Mouse (Mus musculus) lung, postnatal 0 days (tissue): ENCODE results near the gene Ltbp4. TPM values are rescaled to one million over a fixed set of nuclear protein-coding genes. Genes with fewer than 3 reads are reported as not detected.

Experiments used
- ATAC-seq: fragments of 200-750 bp; cut with Nextera tagmentation; 2 replicates; pipeline ENCODE4 v1.8.0; 2017; ENCODE audit warnings: moderate library complexity
- DNase-seq: peaks from one replicate; pipeline ENCODE4 v3.0.0-alpha.2; 2016; ENCODE audit warnings: low spot score
- H3K27ac ChIP-seq: fragments of 300-500 bp; sonication (generic); 2 replicates; pipeline ENCODE4 v1.5.1; 2014; ENCODE audit warnings: antibody characterized with exemption, mild to moderate bottlenecking, low read length, mixed read lengths
- H3K27me3 ChIP-seq: fragments of 300-500 bp; sonication (generic); replicated peaks from 2 replicates; pipeline ENCODE4 v1.6.1; 2014; ENCODE audit warnings: low read length, mixed read lengths; ENCODE audit not compliant: insufficient read depth
- H3K36me3 ChIP-seq: fragments of 300-500 bp; sonication (generic); 2 replicates; pipeline ENCODE4 v1.6.1; 2014; ENCODE audit warnings: low read length, mixed read lengths; ENCODE audit not compliant: insufficient read depth
- H3K4me1 ChIP-seq: fragments of 300-500 bp; sonication (generic); 2 replicates; pipeline ENCODE4 v1.6.1; 2014; ENCODE audit warnings: antibody characterized with exemption, low read depth, low read length, mixed read lengths; ENCODE audit not compliant: insufficient read depth
- H3K4me2 ChIP-seq: fragments of 300-500 bp; sonication (generic); replicated peaks from 2 replicates; pipeline ENCODE4 v1.6.1; 2014; ENCODE audit warnings: low read depth, mild to moderate bottlenecking, low read length, moderate library complexity, mixed read lengths
- H3K4me3 ChIP-seq: fragments of 300-500 bp; sonication (generic); 2 replicates; pipeline ENCODE4 v1.5.1; 2014; ENCODE audit warnings: low read depth, low read length
- H3K9ac ChIP-seq: fragments of 300-500 bp; sonication (generic); replicated peaks from 2 replicates; pipeline ENCODE4 v1.6.1; 2014; ENCODE audit warnings: low read depth, mild to moderate bottlenecking
- H3K9me3 ChIP-seq: fragments of 300-500 bp; sonication (generic); 2 replicates; pipeline ENCODE4 v1.6.1; 2016; ENCODE audit warnings: low read length, mixed read lengths
- CTCF ChIP-seq: IDR thresholded peaks from 2 replicates; pipeline ENCODE4 v1.5.1; 2016; ENCODE audit warnings: antibody characterized with exemption, mild to moderate bottlenecking
- EP300 ChIP-seq: IDR thresholded peaks from 2 replicates; pipeline ENCODE4 v1.6.1; 2016; ENCODE audit warnings: antibody characterized with exemption, mild to moderate bottlenecking, control low read depth
- WGBS: fragments of 180-500 bp; shearing (Covaris S2); extraction: QIAGEN DNeasy Blood & Tissue Kit; methylation state at CpG from one replicate; pipeline ENCODE4 v1.1.7; 2014; 5-methylcytosine and 5-hydroxymethylcytosine counted together
- polyA plus RNA-seq: library from polyadenylated mRNA; unstranded; fragments of >200 nt; fragmentation: Nextera tagmentation; extraction: Ambion mirVana; gene quantifications from 2 replicates; pipeline ENCODE4 v1.2.1, GENCODE M21; 2015

Gene Ltbp4
- polyA plus RNA-seq, 1 experiment from 2014 or later, result 103 TPM

- Histone ChIP-seq H3K9me3 (no peaks in the 10 kb centered on the region), H3K27me3 (no peaks in the 10 kb centered on the region), H3K4me3 (no peak overlapping the region), H3K9ac (no peak overlapping the region), H3K4me1 (no peaks in the 10 kb centered on the region), H3K4me2 (no peak overlapping the region), H3K27ac (no peak overlapping the region), H3K36me3 (peaks cover 8% of the 10 kb centered on the region; the same call in 1 of the 2 replicates)
- WGBS, result 5% methylated on average over 28 of the region's 28 CpGs
- ATAC-seq (peak; percentile 69), DNase-seq (peak; percentile 27)
- TF ChIP-seq CTCF (peak; percentile 58), EP300 (no peak)
Measured at GRCm38 (mm10) chr7:27284865-27285697, 52.4 kb downstream of the Ltbp4 start.

DNA sequence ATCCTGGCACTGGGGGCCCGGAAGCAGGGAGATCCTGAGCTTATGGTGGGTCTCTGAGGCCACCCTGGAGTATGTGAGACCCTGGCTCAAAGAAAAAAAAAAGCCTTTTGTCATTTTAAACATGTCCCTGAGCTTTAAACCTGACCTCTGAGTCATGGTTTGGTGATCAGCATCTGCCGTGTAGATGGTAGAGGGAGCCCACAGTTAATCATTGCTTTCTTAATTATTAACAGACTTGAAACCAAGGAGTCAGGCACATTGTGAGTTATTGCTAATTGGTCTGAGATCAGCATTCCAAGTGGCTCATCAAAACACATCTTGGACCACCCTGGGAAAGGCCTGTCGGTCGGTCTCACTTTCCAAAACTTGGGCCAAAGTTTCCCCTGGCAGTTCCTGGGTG is 55.3 kb downstream of the Ltbp4 start:
- Histone ChIP-seq H3K9ac (no peak overlapping the region), H3K27ac (no peak overlapping the region), H3K9me3 (no peaks in the 10 kb centered on the region), H3K4me1 (no peaks in the 10 kb centered on the region), H3K4me3 (no peak overlapping the region), H3K36me3 (peaks cover 14% of the 10 kb centered on the region; the same call in 1 of the 2 replicates), H3K4me2 (no peak overlapping the region), H3K27me3 (no peaks in the 10 kb centered on the region)
- 69% methylated on average over 4 of the region's 4 CpGs for WGBS
- DNase-seq (no peak), ATAC-seq (no peak)
- TF ChIP-seq CTCF (no peak), EP300 (no peak)

DNA sequence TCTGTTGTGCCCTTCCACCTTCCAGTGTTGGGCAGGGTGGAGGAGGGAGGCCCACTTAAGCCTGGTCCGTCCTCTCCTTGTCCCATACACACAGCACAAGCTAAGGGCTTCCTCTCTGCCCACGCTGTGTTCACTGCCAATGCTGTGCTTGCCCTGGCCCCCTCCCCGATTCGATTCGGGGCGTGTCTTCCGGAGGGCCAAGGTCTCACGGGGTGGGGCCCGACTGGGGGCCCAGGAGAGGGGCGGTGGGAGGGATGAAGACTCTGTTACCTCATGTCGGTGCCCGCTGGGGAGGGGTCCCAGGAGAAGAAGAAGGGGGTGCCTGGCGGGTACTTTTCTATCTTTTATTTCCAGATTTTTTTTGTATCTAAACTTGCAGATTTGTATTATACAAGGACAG is 55.8 kb downstream of the Ltbp4 start:
- no peaks in the 10 kb centered on the region for H3K9me3 ChIP-seq
- TF ChIP-seq CTCF, result no peak
- no peak overlapping the region for H3K9ac ChIP-seq
- ATAC-seq, result no peak
- H3K4me1 ChIP-seq, result no peaks in the 10 kb centered on the region
- H3K4me3 ChIP-seq, result no peak overlapping the region
- H3K36me3 ChIP-seq, result peaks cover 14% of the 10 kb centered on the region
- no peak overlapping the region for H3K4me2 ChIP-seq
- WGBS, result 62% methylated on average over 13 of the region's 13 CpGs
- DNase-seq, result no peak
- no peaks in the 10 kb centered on the region for H3K27me3 ChIP-seq
- no peak overlapping the region for H3K27ac ChIP-seq

DNA sequence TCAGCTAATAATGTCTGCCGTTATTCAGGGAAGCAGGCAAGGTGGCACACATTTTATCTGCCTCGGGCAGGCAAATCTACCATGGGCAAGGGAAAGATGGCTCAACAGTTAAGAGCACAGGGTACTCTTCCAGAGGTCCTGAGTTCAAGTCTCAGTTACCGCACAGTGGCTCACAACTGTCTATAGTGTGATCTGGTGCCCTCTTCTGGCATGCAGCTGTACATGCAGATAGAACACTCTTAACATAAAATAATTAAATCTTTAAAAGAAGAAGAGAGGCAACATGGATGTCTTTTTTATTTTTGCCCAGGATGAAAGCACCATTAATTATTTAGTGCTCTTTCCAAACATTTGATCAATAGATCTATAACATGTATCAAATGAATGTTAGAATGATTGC is 60.3 kb downstream of the Ltbp4 start:
- Histone ChIP-seq H3K27ac (no peak overlapping the region), H3K27me3 (no peaks in the 10 kb centered on the region), H3K9me3 (no peaks in the 10 kb centered on the region), H3K4me1 (no peaks in the 10 kb centered on the region), H3K36me3 (peaks cover 23% of the 10 kb centered on the region), H3K4me3 (no peak overlapping the region), H3K4me2 (no peak overlapping the region), H3K9ac (no peak overlapping the region)
- DNase-seq, result peak; percentile 25
- no peak for ATAC-seq
- peak; percentile 70 for TF ChIP-seq CTCF
- TF ChIP-seq EP300, result no peak
- 90% methylated on average over 3 of the region's 3 CpGs for WGBS

DNA sequence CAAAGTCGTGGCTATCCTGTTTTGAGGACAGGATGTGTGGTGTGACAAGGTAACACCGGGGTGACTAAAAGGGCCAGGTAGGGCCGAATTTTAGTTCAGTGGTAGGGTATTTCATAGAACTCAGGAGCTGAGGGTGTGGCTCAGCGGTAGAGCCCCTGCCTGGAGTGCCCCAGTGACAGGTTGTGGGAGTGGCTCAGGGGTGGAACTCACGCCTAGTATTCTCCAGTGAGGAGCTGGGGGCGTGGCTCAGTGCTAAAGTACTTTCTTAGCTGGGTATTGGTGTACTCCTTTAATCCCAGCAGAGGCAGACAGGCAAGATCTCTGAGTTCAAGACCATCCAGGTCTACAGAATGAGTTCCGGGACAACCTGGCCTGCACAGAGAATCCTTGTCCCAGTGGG is 61.5 kb downstream of the Ltbp4 start:
- Histone ChIP-seq H3K36me3 (peaks cover 25% of the 10 kb centered on the region), H3K4me3 (no peak overlapping the region), H3K27ac (no peak overlapping the region), H3K4me2 (no peak overlapping the region), H3K9me3 (no peaks in the 10 kb centered on the region), H3K4me1 (no peaks in the 10 kb centered on the region), H3K27me3 (no peaks in the 10 kb centered on the region), H3K9ac (no peak overlapping the region)
- WGBS, result 60% methylated on average over 7 of the region's 7 CpGs
- peak; percentile 40; the same call in 1 of the 2 replicates for ATAC-seq
- TF ChIP-seq CTCF (no peak), EP300 (no peak)
- DNase-seq, result peak; percentile 30

DNA sequence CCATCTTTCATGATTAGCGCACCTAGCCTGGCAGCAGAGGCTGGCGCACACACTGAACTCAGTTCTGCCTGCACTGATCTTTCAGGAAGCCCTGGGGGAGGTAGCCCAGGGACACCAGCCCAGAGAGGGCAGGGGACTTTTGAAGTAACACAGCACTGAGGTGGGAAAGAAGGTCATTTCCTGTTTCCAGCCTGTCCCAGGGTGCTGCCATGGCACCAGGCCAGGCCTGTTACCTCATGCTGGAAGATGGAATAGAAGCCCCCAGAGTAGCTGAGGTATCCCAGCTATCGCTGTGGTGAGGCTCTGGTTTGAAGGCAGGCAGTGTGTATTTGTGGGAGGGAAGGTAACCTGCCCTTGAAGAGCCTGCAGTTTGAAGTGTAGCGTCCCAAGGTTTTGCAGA is 62.6 kb downstream of the Ltbp4 start:
- WGBS, result 77% methylated on average over 4 of the region's 4 CpGs
- no peak overlapping the region for H3K4me3 ChIP-seq
- no peak for TF ChIP-seq CTCF
- TF ChIP-seq EP300, result no peak

More for the DNA sequence above, 62.6 kb downstream of the Ltbp4 start:
- ATAC-seq (no peak), DNase-seq (no peak)
- Histone ChIP-seq H3K9me3 (no peaks in the 10 kb centered on the region), H3K4me1 (no peaks in the 10 kb centered on the region), H3K4me2 (no peak overlapping the region), H3K36me3 (peaks cover 18% of the 10 kb centered on the region), H3K9ac (no peak overlapping the region), H3K27ac (no peak overlapping the region), H3K27me3 (no peaks in the 10 kb centered on the region)
